Mouse (Mus musculus): ENCODE results near the gene Exd1. TPM values are rescaled to one million over a fixed set of nuclear protein-coding genes. Genes with fewer than 3 reads are reported as not detected.

Gene Exd1
- polyA plus RNA-seq (2012; rRNA removed) = 3.1 TPM in 2 replicates

GRCm38 (mm10) chr2:119547522-119548370 lies at the start of gene Exd1, which contains the start of gene Chp1:
TSS of gene Exd1 (minus strand) at chr2:119547627.
TSS of gene Chp1 (plus strand) at chr2:119547697.
- DNase-seq (ENCODE audit: low spot score) = peak; percentile 95

GRCm38 (mm10) chr2:119596781-119597330 lies 49.4 kb upstream of the Exd1 start:
- DNase-seq (ENCODE audit: low spot score) = no peak

DNA sequence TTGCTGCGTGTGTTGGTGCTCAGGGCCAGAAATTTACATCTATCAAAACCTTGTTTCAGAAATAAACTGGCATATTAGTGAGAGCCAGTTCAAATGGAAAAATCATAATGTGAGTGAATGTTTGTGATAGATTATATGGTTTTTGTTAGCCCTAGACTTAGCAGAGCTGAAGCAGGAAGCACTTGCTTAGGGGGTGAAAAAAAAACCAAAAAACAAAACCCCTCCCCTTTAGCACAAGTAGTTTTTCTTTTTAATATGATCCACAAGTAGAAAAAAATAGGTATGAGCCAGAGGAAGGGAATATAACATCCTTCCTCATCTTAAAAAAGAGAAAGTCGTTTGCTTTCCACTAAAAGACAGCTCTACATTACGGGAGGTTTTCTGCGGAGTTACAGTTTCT lies 47.9 kb upstream of the Exd1 start:
- DNase-seq (ENCODE audit: low spot score) = no peak

DNA sequence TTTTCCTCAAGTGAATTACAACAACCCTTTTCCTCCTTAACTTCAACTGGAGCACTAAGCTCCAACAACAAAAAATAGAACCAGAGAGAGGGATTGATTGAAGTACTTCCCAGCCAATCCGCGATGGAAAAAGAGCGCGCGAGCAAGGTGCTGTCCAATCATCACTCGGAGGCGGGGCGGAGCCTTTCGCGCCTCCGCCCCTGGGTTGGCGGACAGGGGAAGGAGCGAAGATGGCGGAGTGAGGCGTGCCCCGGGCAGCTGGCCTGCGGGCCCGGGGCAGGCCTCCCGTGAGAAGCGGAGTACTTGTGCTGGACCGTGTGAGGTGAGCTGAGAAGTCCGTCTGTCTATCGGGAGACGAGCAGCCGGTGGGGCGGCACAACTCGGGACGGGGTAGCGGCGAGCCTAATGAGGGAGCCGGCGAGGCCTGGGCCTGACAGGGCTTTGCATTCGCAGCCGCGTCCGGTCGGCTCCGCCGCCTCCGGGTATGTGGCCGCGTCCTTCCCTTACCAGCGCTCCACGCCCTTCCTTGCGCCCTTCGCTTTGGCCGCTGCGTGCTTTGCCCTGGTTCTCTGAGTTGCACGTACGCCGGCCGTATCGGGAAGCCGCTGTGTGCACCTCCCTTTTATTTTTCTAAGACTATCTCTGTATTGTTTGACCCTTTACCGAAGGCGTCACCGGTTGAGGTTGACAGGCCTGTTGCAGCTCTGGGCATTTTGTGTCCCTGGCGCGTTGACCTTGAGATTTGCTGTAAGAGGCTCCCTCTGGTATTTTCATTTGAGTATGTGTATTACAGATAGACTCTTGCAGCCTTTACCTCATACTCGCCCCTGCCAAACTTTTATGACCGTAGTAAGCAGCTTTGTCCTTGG lies 46.9 kb upstream of the Exd1 start:
- peak; percentile 81 for DNase-seq (ENCODE audit: low spot score)

DNA sequence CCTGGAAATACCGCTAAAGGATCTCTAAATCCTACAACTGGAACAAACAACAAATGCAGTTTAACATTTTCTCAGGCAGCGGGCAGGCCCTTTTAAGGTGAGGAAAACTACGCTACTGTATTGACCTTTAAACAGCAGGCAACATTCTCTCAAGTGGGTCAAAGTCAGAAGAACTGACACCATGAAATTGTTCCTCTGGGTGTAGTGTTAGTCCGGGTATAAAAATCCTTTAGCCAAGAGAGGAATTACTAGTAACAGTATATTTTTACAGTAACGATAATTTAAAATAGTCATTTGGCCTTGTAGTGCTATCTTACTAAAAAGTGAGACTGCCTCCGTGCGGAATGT lies 46.3 kb upstream of the Exd1 start:
- no peak for DNase-seq (ENCODE audit: low spot score)

DNA sequence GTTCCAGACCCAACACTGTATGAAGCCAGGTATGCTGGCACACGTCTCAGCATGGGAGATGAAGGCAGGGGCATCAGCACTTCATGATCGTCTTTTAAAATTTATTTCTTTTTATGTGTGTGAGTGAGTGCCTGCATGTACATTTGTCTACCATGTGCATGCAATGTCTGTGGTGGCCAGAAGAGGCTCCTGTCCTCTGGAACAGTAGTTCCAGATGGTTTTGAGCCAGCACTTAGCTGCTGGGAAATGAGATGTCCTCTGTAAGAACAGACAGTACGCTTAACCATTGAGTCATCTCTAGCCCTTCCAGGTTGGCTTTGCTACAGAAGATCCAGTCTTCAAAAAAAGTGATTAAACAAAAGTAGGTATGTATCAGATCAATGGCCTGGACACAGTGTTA lies 43.8 kb upstream of the Exd1 start:
- no peak for DNase-seq (ENCODE audit: low spot score)

DNA sequence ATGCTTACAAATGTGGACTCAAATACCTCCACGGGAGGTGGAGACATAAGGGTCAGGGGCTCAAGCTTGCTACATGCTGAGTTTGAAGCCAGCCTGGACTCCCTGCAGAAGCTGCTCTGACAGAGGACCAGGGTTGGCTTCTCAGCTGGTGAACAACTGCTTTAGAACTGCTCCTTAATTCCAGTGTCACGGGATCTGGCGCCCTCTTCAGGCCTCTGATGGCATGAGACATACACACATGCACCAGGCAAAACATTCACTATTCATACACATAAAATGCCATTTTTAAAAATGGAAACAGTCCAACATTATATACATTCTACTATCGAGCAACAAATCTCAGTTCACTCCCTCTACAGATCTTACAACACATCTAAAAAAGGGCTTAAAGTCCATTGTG lies 40.0 kb upstream of the Exd1 start:
- DNase-seq (ENCODE audit: low spot score) = peak; percentile 34

DNA sequence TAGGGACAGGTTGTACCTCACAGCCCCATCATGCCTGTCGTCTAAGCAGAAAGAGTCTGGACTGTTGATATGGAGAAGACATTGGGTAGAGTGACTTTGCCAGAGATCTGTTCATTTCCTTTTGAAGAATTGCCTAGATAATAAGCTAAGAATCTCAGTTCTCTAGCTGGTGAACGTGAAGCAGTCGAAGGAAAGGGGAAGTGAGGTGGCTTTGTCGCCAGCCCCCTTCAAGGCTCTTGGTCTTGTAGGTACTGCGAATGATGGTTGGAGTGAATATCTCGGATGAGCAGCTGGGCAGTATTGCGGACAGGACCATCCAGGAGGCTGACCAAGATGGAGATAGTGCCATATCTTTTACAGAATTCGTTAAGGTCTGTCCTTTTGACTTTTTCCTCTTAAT lies 36.9 kb upstream of the Exd1 start:
- DNase-seq (ENCODE audit: low spot score) = no peak

GRCm38 (mm10) chr2:119583439-119583838 lies 36.0 kb upstream of the Exd1 start:
- no peak for DNase-seq (ENCODE audit: low spot score)

- no peak for DNase-seq (ENCODE audit: low spot score)
These were observed 34.1 kb upstream of the Exd1 start for GRCm38 (mm10) chr2:119581571-119581970.

DNA sequence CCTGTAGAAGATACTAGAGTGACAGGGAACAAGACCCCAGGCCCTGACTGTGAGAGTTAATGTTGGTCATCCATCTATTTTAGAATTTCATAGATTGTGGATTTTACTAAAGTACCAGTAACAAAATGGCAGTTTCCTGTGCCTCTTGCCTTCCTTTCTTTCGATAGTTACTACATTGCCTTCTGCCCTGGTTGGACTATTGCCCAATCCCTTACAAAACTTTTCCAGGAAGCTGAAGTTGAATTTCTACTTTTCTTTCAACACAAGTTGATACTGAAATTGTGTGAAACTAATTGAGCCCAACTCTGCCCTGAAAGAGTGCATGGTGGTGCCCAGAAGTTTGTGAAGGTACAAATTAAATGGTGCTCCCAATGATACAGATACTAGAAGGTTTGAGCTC lies 25.0 kb upstream of the Exd1 start:
- no peak for DNase-seq (ENCODE audit: low spot score)

DNA sequence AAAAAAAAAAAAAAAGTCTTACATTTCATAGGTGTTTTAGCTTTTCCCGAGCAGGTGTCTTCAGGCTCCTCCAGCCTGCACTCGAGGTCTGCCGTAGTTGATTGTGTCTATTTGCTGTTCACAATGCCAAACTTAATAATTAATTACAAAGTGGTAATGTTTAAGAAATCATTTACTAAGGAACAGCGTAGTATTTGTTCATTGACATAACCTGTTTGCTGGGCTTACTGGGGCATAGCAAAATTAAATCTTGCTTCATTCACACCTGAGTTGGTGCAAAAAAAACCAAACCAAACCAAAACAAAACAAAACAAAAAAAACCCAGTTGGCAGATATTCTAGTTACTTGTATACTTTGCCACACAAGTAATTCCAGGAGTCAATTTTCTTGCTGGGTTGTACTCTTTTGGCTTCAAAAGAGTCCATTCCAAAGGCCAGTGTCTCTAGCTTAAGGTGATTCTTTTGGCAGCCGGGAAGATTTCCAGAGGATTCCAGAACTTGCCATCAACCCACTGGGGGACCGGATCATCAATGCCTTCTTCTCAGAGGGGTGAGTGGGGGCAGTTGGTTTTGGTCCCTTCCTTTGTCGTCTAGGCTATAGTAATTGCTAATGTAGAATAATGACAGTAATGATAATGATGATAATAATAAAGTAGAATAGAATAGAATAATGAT lies 18.9 kb upstream of the Exd1 start:
- DNase-seq (ENCODE audit: low spot score) = no peak

GRCm38 (mm10) chr2:119565284-119565683 lies 17.9 kb upstream of the Exd1 start:
- no peak for DNase-seq (ENCODE audit: low spot score)

- DNase-seq (ENCODE audit: low spot score) = no peak
These were observed 14.4 kb upstream of the Exd1 start for GRCm38 (mm10) chr2:119561794-119562193.

GRCm38 (mm10) chr2:119558737-119559340 lies 11.4 kb upstream of the Exd1 start:
- peak; percentile 21 for DNase-seq (ENCODE audit: low spot score)

- DNase-seq (ENCODE audit: low spot score) = no peak
These were observed 10.6 kb upstream of the Exd1 start for GRCm38 (mm10) chr2:119558039-119558438.

- DNase-seq (ENCODE audit: low spot score) = no peak
These were observed 2.3 kb upstream of the Exd1 start for GRCm38 (mm10) chr2:119549678-119550077.

- DNase-seq (ENCODE audit: low spot score) = no peak
These were observed 1.3 kb upstream of the Exd1 start for GRCm38 (mm10) chr2:119548691-119549090.

- no peak for DNase-seq (ENCODE audit: low spot score)
These were observed 889 bp upstream of the Exd1 start for GRCm38 (mm10) chr2:119548371-119548660.

DNA sequence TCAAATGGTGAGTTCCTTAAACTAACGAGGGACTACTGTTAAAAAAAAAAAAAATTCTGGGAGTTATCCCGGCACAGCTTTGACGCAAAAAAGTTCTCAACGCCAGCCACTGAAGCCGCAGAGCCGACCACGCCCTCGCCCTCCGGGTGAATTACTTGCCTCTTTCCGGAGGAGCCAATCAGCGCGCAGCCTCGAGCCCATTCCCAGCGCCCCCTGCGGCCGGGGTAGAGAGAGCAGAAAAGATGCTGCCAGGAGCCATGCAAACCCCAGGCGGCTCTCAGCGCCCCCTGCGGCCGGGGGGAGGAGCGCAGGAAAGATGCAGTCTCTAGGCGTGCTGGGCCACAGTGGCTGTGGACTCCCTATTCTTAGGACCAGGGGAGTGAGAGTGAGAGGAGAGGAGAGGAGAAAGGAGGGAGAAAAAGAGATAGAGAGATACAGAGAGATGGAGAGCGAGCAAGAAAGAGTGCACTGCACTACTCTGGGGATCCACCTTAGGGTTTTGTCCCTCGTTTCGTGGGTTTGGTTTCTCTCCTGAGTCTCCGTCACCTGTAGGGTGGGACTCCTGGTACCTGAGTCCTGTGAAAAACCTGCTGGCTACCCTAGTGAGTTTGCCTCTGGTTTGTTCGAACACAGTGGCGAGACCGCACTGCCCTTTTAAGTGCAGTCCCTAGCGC lies 442 bp downstream of the Exd1 start:
- peak; percentile 82 for DNase-seq (ENCODE audit: low spot score)

DNA sequence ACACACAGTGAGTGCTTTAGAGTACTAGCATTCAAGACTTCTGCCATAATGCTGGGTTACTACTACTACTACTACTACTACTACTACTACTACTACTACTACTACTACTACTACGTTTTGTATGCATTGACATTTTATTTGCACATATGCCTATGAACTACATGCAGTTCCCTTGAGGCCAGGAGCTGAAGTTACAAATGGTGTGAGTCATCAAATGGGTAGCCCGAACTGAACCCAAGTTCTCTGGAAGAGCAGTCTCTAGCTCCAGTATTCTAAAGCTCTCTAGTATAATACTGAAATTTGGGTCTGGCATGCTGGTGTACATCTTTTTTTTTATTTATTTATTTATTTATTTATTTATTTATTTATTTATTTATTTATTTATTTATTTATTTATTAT lies 3.8 kb downstream of the Exd1 start:
- DNase-seq (ENCODE audit: low spot score) = no peak

All from urinary bladder, adult 2 months (tissue).